Mouse (Mus musculus): ENCODE results near the gene D130040H23Rik. TPM values are rescaled to one million over a fixed set of nuclear protein-coding genes. Genes with fewer than 3 reads are reported as not detected.

D130040H23Rik gene
- polyA plus RNA-seq (2012; rRNA removed) (2.2 and 4.2 TPM in 2 replicates), polyA plus RNA-seq (2014; fragmentation: Nextera tagmentation; extraction: Ambion mirVana) (3.7 and 4.6 TPM in 2 replicates)

GRCm38 (mm10) chr8:69270386-69271202, at the start of gene D130040H23Rik:
TSS of gene D130040H23Rik (plus strand) at chr8:69271080.
- H3K27ac ChIP-seq (replicated peaks; ENCODE audit: low read depth, low read length): peak within 1 kb of the TSS; percentile 78
- peak within 1 kb of the TSS; percentile 62 for H3K4me3 ChIP-seq (replicated peaks; ENCODE audit: low read length)
- ATAC-seq (ENCODE audit: low FRiP score, low read depth) (peak; percentile 99), DNase-seq (ENCODE audit: low spot score) (peak; percentile 94)
- H3K27me3 ChIP-seq (ENCODE audit: control insufficient read depth, insufficient read depth, low read length): no peaks in the 10 kb centered on the region
- H3K9ac ChIP-seq (ENCODE audit: low read depth, low read length, severe bottlenecking): peak within 1 kb of the TSS; percentile 72
- peak; percentile 69; the same call in 1 of the 2 replicates for TF ChIP-seq POLR2A (IDR thresholded peaks at IDR 0.05; ENCODE audit: borderline replicate concordance, extremely low read depth, insufficient read depth, insufficient read length)
- peaks cover 6% of the 10 kb centered on the region; the same call in 1 of the 2 replicates for H3K4me1 ChIP-seq (ENCODE audit: control insufficient read depth, insufficient read depth, low read length)
- H3K4me2 ChIP-seq (replicated peaks; ENCODE audit: low read depth, low read length, severe bottlenecking): peak within 1 kb of the TSS; percentile 53
- WGBS: 9% methylated on average over 12 of the region's 12 CpGs
- 0 out of 2 replicates have a peak, but pooled peaks cover 4% of the 10 kb centered on the region for H3K36me3 ChIP-seq (ENCODE audit: control insufficient read depth, insufficient read depth, low read length)
- H3K9me3 ChIP-seq (ENCODE audit: control insufficient read depth, low read length): 0 out of 2 replicates have a peak, but pooled peaks cover 6% of the 10 kb centered on the region

- no peak for TF ChIP-seq POLR2A (IDR thresholded peaks at IDR 0.05; ENCODE audit: borderline replicate concordance, extremely low read depth, insufficient read depth, insufficient read length)
- Histone ChIP-seq H3K4me1 (ENCODE audit: control insufficient read depth, insufficient read depth, low read length) (no peaks in the 10 kb centered on the region), H3K4me2 (replicated peaks; ENCODE audit: low read depth, low read length, severe bottlenecking) (no peak overlapping the region), H3K4me3 (replicated peaks; ENCODE audit: low read length) (no peak overlapping the region), H3K9ac (ENCODE audit: low read depth, low read length, severe bottlenecking) (no peak overlapping the region), H3K36me3 (ENCODE audit: control insufficient read depth, insufficient read depth, low read length) (no peaks in the 10 kb centered on the region), H3K27ac (replicated peaks; ENCODE audit: low read depth, low read length) (no peak overlapping the region), H3K9me3 (ENCODE audit: control insufficient read depth, low read length) (no peaks in the 10 kb centered on the region), H3K27me3 (ENCODE audit: control insufficient read depth, insufficient read depth, low read length) (no peaks in the 10 kb centered on the region)
- DNase-seq (ENCODE audit: low spot score) (no peak), ATAC-seq (ENCODE audit: low FRiP score, low read depth) (no peak)
- WGBS: 73% methylated on average over 2 of the region's 2 CpGs
Measured at GRCm38 (mm10) chr8:69242541-69242940, 28.3 kb upstream of the D130040H23Rik start.

- Histone ChIP-seq H3K9ac (ENCODE audit: low read depth, low read length, severe bottlenecking) (no peak overlapping the region), H3K4me1 (ENCODE audit: control insufficient read depth, insufficient read depth, low read length) (peaks cover 6% of the 10 kb centered on the region; the same call in 1 of the 2 replicates), H3K9me3 (ENCODE audit: control insufficient read depth, low read length) (no peaks in the 10 kb centered on the region), H3K4me2 (replicated peaks; ENCODE audit: low read depth, low read length, severe bottlenecking) (no peak overlapping the region), H3K27ac (replicated peaks; ENCODE audit: low read depth, low read length) (no peak overlapping the region), H3K27me3 (ENCODE audit: control insufficient read depth, insufficient read depth, low read length) (no peaks in the 10 kb centered on the region), H3K4me3 (replicated peaks; ENCODE audit: low read length) (no peak overlapping the region), H3K36me3 (ENCODE audit: control insufficient read depth, insufficient read depth, low read length) (no peaks in the 10 kb centered on the region)
- no peak for DNase-seq (ENCODE audit: low spot score)
- TF ChIP-seq POLR2A (IDR thresholded peaks at IDR 0.05; ENCODE audit: borderline replicate concordance, extremely low read depth, insufficient read depth, insufficient read length): no peak
- 71% methylated on average over 4 of the region's 4 CpGs for WGBS
- ATAC-seq (ENCODE audit: low FRiP score, low read depth): no peak
Measured at GRCm38 (mm10) chr8:69268525-69268924, 2.4 kb upstream of the D130040H23Rik start.

GRCm38 (mm10) chr8:69271203-69271554, 299 bp downstream of the D130040H23Rik start:
- Histone ChIP-seq H3K4me2 (replicated peaks; ENCODE audit: low read depth, low read length, severe bottlenecking) (peak overlapping the region; percentile 53), H3K9ac (ENCODE audit: low read depth, low read length, severe bottlenecking) (peak overlapping the region; percentile 72), H3K36me3 (ENCODE audit: control insufficient read depth, insufficient read depth, low read length) (0 out of 2 replicates have a peak, but pooled peaks cover 4% of the 10 kb centered on the region), H3K9me3 (ENCODE audit: control insufficient read depth, low read length) (0 out of 2 replicates have a peak, but pooled peaks cover 6% of the 10 kb centered on the region), H3K27ac (replicated peaks; ENCODE audit: low read depth, low read length) (peak overlapping the region; percentile 78), H3K4me1 (ENCODE audit: control insufficient read depth, insufficient read depth, low read length) (peaks cover 6% of the 10 kb centered on the region; the same call in 1 of the 2 replicates), H3K4me3 (replicated peaks; ENCODE audit: low read length) (peak overlapping the region; percentile 62), H3K27me3 (ENCODE audit: control insufficient read depth, insufficient read depth, low read length) (no peaks in the 10 kb centered on the region)
- TF ChIP-seq POLR2A (IDR thresholded peaks at IDR 0.05; ENCODE audit: borderline replicate concordance, extremely low read depth, insufficient read depth, insufficient read length): no peak
- DNase-seq (ENCODE audit: low spot score) (no peak), ATAC-seq (ENCODE audit: low FRiP score, low read depth) (peak; percentile 86)
- 12% methylated on average over 6 of the region's 6 CpGs for WGBS

GRCm38 (mm10) chr8:69272435-69272834, 1.6 kb downstream of the D130040H23Rik start:
- Histone ChIP-seq H3K36me3 (ENCODE audit: control insufficient read depth, insufficient read depth, low read length) (0 out of 2 replicates have a peak, but pooled peaks cover 4% of the 10 kb centered on the region), H3K4me2 (replicated peaks; ENCODE audit: low read depth, low read length, severe bottlenecking) (no peak overlapping the region), H3K4me3 (replicated peaks; ENCODE audit: low read length) (no peak overlapping the region), H3K27me3 (ENCODE audit: control insufficient read depth, insufficient read depth, low read length) (no peaks in the 10 kb centered on the region), H3K9ac (ENCODE audit: low read depth, low read length, severe bottlenecking) (no peak overlapping the region), H3K9me3 (ENCODE audit: control insufficient read depth, low read length) (0 out of 2 replicates have a peak, but pooled peaks cover 6% of the 10 kb centered on the region), H3K4me1 (ENCODE audit: control insufficient read depth, insufficient read depth, low read length) (peaks cover 6% of the 10 kb centered on the region; the same call in 1 of the 2 replicates), H3K27ac (replicated peaks; ENCODE audit: low read depth, low read length) (no peak overlapping the region)
- no peak for DNase-seq (ENCODE audit: low spot score)
- 84% methylated on average over 6 of the region's 6 CpGs for WGBS
- no peak for ATAC-seq (ENCODE audit: low FRiP score, low read depth)
- no peak for TF ChIP-seq POLR2A (IDR thresholded peaks at IDR 0.05; ENCODE audit: borderline replicate concordance, extremely low read depth, insufficient read depth, insufficient read length)

Measured in limb, embryonic 14.5 days (tissue).